Mouse (Mus musculus): ENCODE measurements around the gene 9930111J21Rik2.
"Not testable (repeated sequence)": the region's sequence is repeated elsewhere in the genome, so short reads cannot be mapped to it uniquely, and the experiment has no call there.

- not testable (repeated sequence) for TF ChIP-seq POLR2A (IDR thresholded peaks at IDR 0.05; ENCODE audit: low read depth, low read length); CTCF (conservative IDR thresholded peaks at IDR 0.05; ENCODE audit: insufficient read depth, insufficient read length, low read depth, low read length)
Observed at GRCm38 (mm10) chr11:49051093-49051891, at the start of gene 9930111J21Rik2.
